Mouse (Mus musculus) pancreas, adult 10 weeks (tissue): ENCODE results near the gene Lhfp. TPM values are rescaled to one million over a fixed set of nuclear protein-coding genes. Genes with fewer than 3 reads are reported as not detected.

Experiments
- polyA plus RNA-seq: library from polyadenylated mRNA; stranded (reverse); fragments of 350-450 nt; fragmentation: Illumina TruSeq; extraction: RNeasy Lipid Tissue Mini Kit (QIAGEN cat#74804); gene quantifications from one replicate; pipeline ENCODE4 v1.2.3, GENCODE M21; 2015; ENCODE audit warnings: low read depth, low replicate concordance; ENCODE audit not compliant: insufficient read depth

Gene Lhfp
- polyA plus RNA-seq = 13.1 TPM

DNA sequence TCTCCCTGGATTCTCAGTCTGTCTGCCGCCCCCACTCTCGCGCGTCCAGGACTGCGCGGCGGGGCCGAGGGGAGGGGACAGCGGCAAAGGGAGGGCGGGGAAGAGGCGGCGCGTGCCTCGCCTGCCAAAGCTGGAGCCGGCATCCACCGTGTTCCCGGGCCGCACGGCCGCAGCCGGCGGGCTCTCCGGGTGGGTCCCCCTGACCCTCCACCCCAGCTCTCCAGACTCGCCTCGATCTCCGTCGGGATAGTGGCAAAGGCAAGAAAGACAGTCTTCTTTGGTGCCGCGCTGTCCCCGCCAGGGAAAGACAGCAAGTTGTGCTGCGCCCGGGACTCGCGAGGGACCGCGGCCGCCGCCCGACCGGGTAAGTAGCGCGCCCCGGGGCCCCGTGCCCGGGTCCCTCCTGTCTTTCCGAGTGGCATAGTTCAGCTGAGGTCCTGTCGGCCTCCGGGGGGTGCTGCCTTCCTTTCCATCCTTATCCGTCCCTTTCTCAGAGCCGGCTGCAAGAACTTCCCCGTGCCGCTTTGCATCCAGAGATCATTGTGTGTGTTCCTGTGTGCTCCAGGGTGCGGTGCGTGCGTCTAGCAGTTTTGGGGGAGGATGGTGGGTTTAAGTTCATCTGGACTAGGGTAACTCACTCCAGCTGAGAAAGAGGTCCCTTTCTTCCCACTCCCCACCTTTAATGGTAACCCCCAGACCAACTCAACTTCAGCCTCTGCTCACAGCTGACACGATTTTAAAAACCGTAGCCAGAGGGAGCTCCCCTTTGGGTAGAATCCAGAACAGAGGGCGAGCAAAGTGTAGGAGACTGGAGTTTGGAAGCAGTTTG, at the start of gene Lhfp:
Lhfp (plus strand) TSS at position 118 of the 829 bp plus-strand sequence.

DNA sequence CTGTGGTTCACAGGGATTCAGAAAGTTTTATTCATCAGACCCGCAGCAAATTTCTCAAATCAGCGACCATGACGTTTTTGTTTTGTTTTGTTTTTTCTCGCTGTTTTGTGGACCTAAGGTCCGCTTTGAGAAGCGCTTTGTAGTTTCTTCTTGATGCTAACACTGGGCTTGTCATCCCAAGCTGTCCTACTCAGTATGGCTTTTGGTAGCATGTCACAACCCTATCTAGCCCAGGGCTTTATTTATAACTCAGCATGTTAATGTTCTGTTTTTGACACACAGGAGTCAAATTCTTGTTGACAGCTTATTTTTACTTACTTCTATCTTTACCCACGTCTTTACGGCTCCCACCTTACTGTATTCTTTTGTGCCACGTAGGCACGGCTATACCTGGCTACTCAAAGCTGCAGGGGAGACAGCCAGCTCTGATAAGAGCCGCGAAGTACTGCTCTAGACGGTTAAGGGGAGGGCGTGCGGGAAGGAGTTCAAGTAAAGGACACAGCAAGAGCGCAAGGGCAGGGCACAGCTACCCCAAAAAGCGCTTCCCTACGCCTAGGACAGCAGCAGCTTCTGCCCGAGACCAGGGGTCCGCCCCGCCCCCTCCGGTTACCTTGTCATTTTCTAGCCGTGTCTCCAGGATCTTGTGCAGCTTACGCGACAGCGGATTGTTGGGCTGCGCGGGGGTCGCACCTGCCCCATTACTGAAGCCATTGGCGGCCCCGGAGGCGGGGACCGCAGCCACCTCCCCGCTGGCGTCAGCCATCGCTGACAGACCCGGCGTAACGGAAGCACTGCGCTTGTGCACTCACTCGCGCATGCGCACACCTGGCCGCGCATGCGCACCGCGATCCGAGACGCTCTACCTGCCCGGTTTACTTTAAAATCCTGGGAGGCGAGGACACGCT, 24.6 kb upstream of the Lhfp start, which contains the start of gene Cog6:
Cog6 (minus strand) TSS at position 802 of the 905 bp plus-strand sequence.

Other genes starting within 250 kb of the Lhfp start
- gene Cog6, start 24.3 kb upstream of the Lhfp start, polyA plus RNA-seq = 9.3 TPM